Mouse (Mus musculus) retina, embryonic 14.5 days (tissue): Measurements from ENCODE around the gene Ranbp3.
A peak's percentile ranks its signal among the peaks of the same experiment; 100 is the strongest.

Source experiments
- DNase-seq: peaks from one replicate; pipeline ENCODE4 v3.0.0-alpha.2; 2015; ENCODE audit warnings: low spot score

Ranbp3 gene

DNA sequence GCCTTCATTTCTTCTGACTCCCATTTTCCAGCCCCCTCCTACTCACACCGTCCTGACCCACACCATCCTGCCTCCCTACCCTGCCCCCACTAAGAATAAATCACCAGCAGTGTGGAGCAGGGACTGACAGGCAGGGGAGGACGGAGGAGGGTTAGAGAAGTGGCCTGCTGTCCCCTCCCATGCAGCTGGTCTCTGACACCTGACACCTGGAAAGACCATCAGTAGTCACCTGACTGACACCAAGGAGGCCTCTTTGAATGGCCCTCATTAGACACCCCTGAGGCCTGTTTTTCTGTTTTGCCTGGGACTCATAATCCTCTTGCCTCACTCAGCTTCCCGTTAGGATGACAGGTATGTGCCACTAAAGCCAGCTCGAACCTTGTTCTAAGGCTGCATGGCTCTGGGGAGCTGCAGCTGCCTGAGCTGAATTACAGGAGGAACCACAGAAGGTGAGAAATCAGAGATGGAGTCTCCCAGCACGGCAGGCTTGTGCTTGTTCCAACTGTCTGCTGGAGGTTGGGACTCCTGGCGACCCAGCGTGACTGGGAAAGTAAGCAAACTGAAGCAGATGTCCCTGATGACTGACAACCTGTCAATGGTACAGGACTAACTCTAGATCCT, 54.0 kb downstream of the Ranbp3 start:
- no peak for DNase-seq

GRCm38 (mm10) chr17:56727659-56728058, 54.6 kb downstream of the Ranbp3 start:
- DNase-seq: peak; percentile 20

- DNase-seq: no peak
Observed at GRCm38 (mm10) chr17:56728117-56728516, 55.0 kb downstream of the Ranbp3 start.

DNA sequence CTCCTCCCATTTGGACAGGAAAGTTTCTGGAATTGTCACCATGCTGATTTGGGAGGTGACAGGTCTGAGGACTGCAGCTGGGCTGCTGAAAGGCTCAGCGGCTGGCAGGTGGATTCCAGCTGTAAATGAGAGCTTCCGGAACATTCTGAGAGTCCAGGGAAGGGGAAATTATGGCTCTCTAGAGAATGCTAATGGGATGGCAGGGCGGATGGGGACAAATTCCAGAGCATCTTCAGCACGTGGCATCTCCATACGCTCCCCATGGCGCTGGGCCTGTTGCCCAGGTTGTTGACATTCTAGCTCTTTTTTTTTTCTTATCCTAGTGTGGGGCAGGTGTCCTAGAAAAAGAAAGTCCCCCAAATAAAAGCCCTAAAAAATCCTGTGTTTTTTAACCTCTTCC, 56.1 kb downstream of the Ranbp3 start:
- DNase-seq: no peak

GRCm38 (mm10) chr17:56729656-56730055, 56.6 kb downstream of the Ranbp3 start:
- DNase-seq: no peak

- DNase-seq: no peak
Observed at GRCm38 (mm10) chr17:56736534-56736933, 63.4 kb downstream of the Ranbp3 start.

- no peak for DNase-seq
Observed at GRCm38 (mm10) chr17:56738221-56738620, 65.1 kb downstream of the Ranbp3 start.

DNA sequence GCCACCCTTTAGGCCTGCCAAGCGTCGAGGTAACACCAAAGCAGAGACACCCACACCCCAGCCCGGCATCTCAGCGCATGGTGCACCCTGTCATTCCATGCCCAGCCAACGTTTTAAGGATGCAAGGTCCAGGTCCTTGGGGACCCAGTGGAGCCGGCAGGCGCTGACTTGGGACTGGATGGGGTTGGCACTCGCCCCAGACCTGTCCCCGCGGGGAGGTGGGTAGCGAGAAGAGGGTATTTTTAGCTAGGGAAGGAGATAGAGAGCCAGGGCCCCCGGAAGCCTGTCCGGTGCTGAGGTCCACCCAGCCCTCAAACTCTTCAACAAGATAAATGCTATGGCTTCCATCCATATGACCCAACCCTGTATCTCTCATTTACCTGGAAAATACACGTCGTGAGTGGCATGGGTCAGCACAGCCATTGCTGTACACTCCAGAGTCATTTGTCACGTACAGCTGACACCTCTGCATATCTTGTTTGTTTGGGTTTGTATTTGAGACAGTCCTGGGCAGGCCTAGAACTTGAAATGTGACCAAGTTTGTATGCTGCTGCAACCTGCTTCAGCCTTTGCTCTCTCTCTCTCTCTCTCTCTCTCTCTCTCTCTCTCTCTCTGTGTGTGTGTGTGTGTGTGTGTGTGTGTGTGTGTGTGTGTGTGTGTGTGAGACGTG, 67.2 kb downstream of the Ranbp3 start:
- DNase-seq: no peak

DNA sequence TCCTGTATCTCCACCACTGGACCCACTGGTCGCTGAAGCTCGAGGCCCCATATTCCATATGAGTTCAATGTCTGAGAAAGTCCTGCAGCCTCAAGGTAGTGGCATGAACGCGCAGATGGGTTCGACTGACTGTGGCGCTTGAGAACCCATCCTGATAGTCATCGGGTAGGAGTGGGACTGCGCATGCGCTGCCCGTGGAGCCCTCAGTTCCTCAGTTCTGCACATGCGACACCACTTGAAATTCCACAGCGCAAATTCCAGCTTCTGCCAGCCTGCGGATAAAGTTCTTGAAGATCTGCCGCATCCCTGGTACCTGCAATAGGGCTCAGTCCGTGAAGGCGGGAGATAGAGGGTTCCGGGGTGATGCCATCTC, 67.7 kb downstream of the Ranbp3 start:
- no peak for DNase-seq

GRCm38 (mm10) chr17:56744173-56744572, 71.1 kb downstream of the Ranbp3 start:
- DNase-seq: no peak

GRCm38 (mm10) chr17:56751404-56752072, 78.4 kb downstream of the Ranbp3 start:
- peak; percentile 63 for DNase-seq

GRCm38 (mm10) chr17:56753452-56753851, 80.4 kb downstream of the Ranbp3 start:
- no peak for DNase-seq

DNA sequence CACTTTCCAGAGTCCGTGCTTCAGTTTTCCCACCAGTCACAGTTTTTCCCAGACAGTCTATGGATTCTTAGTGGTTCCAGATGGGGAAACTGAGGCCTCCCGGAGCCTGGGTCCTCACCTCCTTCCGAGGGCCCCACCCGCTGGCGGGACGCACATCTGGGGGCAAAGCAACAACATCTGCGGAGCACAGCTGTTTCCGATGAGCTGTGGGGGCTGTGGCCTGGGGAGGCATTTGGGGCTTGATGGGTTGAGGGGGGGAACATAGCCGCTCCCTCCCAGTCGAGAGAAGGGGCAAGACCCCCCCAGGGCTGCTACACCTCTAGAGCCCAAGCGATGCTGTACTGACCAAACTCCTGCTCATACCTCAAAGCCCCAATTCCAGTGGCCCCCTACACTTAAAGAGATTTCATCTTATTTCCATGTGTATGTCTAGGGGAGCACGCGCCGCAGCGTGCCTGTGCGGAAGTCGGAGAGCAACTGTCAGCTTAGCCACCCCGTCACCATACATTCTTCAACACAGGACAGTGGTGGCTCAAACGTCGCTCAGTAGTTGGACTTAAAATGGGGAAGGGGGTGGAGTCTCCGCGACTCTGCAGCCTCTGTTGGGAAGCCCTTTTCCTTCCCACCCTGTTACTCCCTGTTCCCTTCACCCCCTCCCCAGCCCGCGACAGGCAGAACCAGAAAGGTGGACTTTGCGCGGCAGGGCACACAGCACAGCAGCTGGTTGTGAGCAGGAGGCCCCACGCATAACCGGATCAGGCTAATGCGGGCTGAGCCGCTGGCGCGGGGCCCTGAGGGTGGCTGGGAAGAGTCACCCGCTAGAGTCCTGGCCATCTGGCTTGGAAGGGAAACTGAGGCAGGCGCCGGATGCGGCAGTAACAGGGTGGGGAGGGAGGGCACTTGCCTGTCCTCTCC, 81.4 kb downstream of the Ranbp3 start:
- DNase-seq: no peak

GRCm38 (mm10) chr17:56756703-56757399, 83.8 kb downstream of the Ranbp3 start:
- no peak for DNase-seq

DNA sequence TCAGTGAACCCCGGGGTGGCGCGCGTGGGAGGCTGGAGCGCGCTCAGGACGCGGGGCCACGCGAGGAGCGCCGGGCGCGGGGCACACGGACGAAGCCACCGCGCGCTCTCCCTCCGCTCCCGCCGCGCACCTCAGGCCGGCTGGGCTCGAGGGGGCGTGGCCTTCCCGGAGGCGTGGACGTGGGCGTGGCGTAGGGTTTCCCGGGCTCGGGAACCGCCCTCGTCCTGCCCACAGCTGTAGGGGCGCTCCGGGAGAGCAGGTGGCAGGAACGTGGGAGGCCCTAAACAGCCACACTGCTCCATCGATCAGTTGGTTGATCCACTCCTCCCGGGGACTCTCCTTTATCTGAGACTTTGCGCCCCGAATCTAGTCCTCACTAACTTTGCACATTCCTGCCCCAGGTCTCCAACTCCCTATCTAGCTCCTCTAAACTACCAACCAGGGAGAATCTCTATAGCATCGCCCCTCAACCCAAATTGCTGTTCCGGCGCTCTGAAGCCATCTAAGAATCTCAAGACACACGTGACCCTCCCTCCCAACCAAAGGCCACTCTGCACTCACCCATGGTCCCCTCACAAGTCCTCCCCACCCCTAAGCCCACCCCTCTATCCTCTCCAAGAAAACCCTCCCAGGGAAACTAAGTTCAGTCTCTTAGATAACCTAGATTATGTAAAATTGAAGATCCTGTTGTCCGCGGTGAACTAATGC, 84.5 kb downstream of the Ranbp3 start, which contains the start of gene Nrtn:
Gene Nrtn (minus strand): TSS at position 115 of the 708 bp plus-strand sequence.
- peak; percentile 86 for DNase-seq

DNA sequence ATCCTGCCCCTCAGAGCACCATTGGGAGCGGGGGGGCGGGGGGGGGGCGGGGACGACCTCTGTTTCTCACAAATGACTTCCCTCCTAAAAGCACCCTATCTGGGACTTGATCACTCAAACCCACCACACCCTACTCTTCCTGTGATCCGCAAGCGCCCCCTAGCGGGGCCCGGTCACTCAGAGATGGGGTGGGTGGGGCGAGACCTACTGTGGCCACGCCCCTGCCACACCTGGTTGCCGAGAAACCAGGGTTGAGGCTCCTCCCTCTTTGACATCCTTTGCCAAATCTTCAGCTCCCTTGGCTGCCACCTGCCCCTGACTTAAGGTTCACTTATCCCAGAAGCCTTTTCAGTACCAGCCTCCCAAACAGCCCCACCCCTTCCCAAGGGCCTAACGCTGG, 85.0 kb downstream of the Ranbp3 start:
- peak; percentile 65 for DNase-seq

GRCm38 (mm10) chr17:56759261-56759660, 86.2 kb downstream of the Ranbp3 start:
- no peak for DNase-seq

DNA sequence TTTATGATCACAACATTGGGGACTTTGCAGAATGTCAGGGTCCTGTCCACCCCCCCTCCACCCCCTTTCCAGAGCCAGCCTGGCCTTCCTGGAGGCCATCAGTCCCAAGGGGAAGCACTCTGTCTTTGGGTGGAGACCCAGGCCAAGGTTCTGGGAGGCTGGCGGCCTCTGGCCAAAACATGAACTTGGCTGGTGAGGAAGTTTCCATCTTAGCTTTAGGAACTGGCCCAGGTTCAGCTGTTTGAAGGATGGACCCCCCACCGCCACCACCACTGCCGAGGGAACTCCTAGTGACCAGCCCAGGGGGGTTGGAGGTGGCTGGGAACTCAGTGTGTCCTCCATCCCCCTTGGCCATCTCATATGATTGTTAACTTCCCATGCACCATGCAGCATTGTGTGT, 88.0 kb downstream of the Ranbp3 start:
- no peak for DNase-seq
